Mouse (Mus musculus): ENCODE measurements around the gene Oosp3.

The Oosp3 gene

GRCm38 (mm10) chr19:11696755-11697154 lies at the start of gene Oosp3:
Gene Oosp3, plus strand, starts transcription at chr19:11697055.
- no peak for DNase-seq (ENCODE audit: extremely low spot score, low read depth, low spot score)

DNA sequence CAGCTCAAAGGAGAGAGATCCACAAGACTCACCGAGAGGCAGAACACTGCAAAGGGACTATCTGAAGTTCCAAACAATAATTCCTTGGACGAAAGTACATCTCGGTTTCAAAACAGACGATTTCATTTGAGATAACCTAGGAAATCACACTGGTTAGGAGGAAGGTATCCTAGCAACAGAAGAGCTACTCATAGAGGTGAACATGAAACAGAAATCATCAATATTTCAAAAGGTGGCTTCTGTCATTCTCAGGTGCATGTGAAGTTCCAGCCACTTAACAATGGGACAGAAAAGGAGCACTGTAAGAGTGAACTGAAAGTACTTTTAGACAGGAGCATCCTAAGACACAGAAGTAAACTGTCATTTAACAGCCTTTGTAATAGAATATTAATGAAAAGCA lies 47.3 kb upstream of the Oosp3 start:
- DNase-seq (ENCODE audit: extremely low spot score, low read depth, low spot score) = no peak

GRCm38 (mm10) chr19:11659142-11659541 lies 37.7 kb upstream of the Oosp3 start:
- DNase-seq (ENCODE audit: extremely low spot score, low read depth, low spot score) = no peak

DNA sequence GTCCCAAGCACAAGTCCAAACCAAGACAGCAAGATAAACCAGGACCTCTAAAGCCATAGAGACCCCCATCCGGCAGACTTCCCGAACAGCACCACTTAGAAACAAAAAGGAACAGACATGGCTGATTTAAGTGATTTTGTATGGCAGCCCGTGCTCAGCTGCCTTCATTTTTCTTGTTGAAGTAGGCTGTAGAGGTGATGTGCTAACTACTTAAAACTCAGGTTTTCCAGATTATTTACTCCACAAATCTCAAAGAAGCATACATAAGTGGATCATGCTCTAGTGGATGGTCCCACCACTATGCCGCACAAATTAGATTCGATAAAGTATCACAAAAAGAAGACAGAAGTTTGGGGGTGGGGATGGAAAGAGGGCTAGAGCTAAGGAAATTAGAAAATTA lies 36.4 kb upstream of the Oosp3 start, which contains the start of gene Oosp2:
Gene Oosp2, minus strand, starts transcription at position 101 of the 400 bp plus-strand sequence.
- no peak for DNase-seq (ENCODE audit: extremely low spot score, low read depth, low spot score)

GRCm38 (mm10) chr19:11661562-11661961 lies 35.3 kb upstream of the Oosp3 start:
- DNase-seq (ENCODE audit: extremely low spot score, low read depth, low spot score) = no peak

DNA sequence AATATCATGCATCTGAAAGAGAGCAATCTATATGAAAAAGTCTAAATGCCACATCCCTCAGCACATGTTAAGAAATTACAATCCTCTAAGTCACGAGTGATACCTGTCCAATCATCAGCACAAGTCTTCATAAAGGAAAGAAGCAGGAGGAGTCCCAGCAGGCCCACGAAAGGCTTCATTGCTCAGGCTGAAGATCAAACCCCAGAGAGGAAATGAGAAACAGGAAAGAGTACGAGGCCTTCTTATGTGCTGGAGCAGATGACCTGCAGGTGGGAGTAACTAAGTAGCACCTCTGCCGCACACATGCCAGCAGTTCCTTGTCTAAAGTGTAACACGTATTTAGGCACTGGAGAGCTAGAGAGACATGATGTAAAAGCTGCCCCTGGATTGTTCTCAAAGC lies 6.0 kb upstream of the Oosp3 start, which contains the start of gene Oosp1:
Gene Oosp1, minus strand, starts transcription at position 312 of the 400 bp plus-strand sequence.
- DNase-seq (ENCODE audit: extremely low spot score, low read depth, low spot score) = no peak

DNA sequence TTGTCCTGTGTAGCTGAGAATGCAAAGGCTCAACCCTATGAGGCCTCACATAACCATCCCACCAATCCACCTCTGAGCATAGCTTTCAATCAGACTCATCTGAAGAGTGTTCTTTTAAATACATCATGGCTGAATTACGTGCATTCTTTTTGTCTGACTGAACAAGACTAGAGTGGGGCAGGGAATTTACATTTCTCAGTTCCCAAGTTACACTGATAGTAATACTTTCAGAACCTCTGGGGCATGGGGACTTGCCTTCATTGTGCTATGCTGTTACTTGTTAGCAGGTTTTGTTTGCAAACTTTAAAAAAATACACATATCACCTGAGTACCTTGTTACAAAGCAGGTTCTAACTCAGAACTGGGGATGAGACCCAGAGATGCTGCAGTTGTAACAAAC lies 5.4 kb upstream of the Oosp3 start:
- no peak for DNase-seq (ENCODE audit: extremely low spot score, low read depth, low spot score)

DNA sequence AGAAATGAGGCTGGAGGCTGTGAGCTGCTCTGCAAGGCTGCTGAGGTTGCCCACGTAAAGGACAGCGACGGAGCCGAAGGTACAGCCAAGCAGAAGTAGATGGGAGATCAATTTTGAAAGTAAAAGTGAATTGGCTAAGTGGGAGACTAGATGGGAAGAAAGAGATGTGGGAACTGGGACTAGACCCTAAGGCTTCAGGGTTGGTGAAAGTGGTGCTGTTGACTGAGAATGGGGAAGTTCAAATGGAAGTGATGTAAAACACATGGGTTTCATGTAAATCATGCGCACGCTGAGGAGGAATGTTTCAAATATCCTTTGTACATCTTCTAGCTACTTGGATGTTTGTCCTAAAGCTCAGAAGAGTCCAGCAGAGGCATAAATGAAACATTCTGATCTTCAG lies 1.5 kb downstream of the Oosp3 start:
- DNase-seq (ENCODE audit: extremely low spot score, low read depth, low spot score) = no peak

DNA sequence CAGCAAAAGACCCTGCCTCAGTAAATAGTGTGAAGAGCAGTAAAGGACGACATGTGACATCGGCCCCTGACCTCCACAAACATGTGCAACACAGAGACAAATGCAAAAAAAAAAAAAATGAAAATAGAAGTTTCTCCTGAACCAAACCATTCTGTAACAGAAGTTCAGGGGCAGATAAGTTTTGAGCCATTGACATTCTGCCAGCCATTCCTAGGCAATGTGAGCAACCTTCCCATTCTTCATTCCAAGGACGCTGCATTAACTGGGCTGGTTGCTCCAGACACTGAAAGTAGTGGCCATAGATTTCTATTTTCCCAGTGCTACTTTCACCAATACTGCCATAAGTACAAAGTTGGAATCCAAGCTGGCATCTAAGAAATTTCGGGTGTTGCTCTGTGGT lies 15.6 kb downstream of the Oosp3 start:
- DNase-seq (ENCODE audit: extremely low spot score, low read depth, low spot score) = no peak

- no peak for DNase-seq (ENCODE audit: extremely low spot score, low read depth, low spot score)
Measured at GRCm38 (mm10) chr19:11720071-11720470, 23.2 kb downstream of the Oosp3 start.

DNA sequence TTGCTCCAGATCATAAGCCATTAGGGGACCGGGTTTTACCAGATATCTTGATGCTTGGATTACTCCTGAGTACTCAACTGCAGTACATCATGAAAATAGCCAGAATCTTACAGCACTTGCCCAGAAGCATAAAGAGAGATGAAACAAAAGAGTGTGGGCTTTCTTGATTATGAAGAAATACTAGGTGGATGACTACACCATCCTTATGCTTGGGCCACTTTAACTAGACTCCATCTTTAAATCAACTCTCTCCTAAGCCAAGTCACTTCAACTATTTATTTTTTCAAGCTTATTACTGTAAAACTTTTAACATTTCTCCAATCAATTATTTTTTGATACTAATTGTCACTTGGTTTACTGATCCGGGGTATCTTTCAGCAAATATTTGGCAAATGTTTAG lies 27.0 kb downstream of the Oosp3 start:
- no peak for DNase-seq (ENCODE audit: extremely low spot score, low read depth, low spot score)

DNA sequence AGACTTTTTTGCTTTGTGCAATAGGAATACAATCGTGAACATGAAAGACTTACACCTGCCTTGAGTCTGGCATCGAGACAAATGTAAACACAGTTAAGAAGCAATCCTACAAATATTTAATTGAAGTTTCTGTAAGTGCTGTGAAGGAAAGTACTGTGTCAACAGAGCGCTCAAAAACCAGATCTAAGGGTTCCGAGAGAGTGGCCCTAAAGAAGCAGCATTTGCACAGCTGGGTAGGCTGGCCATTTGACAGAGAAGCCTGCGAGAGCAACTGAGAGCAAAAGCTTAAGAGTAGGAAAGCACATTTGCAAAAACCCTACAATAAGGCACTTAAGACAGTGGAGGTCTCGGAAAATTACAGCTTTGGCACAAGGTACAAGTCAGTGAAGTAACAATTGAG lies 27.4 kb downstream of the Oosp3 start:
- DNase-seq (ENCODE audit: extremely low spot score, low read depth, low spot score) = no peak

GRCm38 (mm10) chr19:11725915-11726314 lies 29.1 kb downstream of the Oosp3 start:
- DNase-seq (ENCODE audit: extremely low spot score, low read depth, low spot score) = no peak

GRCm38 (mm10) chr19:11727304-11727703 lies 30.4 kb downstream of the Oosp3 start:
- no peak for DNase-seq (ENCODE audit: extremely low spot score, low read depth, low spot score)

DNA sequence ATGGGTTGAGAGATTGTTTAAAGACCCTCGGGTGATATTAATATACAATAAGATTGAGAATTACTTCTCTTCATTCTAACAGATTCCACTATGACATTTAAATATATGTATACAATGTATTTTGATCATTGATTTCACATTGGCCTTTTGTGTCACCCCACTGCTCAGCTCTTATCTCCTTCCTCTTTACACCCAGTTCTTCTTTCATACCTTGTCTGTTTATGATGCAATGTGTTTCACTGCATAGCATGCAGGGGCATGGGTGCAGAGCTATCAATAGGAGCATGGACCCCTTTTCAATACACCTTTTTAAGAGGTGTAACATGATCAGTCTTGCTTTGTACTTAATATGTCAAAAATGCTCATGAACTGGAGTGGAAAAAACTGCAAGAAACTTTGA lies 33.4 kb downstream of the Oosp3 start:
- DNase-seq (ENCODE audit: extremely low spot score, low read depth, low spot score) = no peak

GRCm38 (mm10) chr19:11736455-11736854 lies 39.6 kb downstream of the Oosp3 start:
- no peak for DNase-seq (ENCODE audit: extremely low spot score, low read depth, low spot score)

- no peak for DNase-seq (ENCODE audit: extremely low spot score, low read depth, low spot score)
Measured at GRCm38 (mm10) chr19:11745680-11746079, 48.8 kb downstream of the Oosp3 start.

DNA sequence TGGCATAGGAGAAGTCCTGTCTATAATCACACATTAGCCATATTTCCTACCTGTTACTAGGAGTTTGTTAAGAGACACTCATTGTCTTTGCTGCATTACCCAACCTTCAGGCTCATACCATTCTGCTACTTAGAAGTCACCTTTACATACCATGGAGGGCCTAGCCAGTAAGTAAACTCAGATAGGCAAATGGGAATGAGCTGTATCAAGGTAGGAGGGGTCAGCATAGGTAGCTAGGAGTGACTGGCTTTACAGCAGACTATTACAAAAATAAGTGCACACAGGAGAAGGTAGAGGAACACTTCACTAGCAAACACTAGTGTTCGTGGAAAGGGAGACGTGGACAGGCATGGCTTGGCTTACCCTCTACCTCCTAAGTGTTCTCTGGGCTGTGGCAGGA lies 50.4 kb downstream of the Oosp3 start, which contains the start of gene Gif:
Gene Gif, plus strand, starts transcription at position 257 of the 400 bp plus-strand sequence.
- DNase-seq (ENCODE audit: extremely low spot score, low read depth, low spot score) = no peak
